26 mouse cellular contexts compared by ENCODE assay signal in genomic region chr7:135593286-135593685, GRCm38 (mm10). TPM values are rescaled to one million over a fixed set of nuclear protein-coding genes. Genes with fewer than 3 reads are reported as not detected.
DNase-seq lines count a peak whose midpoint lies in the region; ATAC-seq and TF ChIP-seq lines count a peak whose summit lies in the region.
"Had no signal": no experiment of that assay in that cellular context is flagged by ENCODE, and none has a peak within 500 bp of the region (broad histone marks: within the 10 kb centered on the region; RNA-seq: fewer than 3 reads in every experiment).

No protein-coding gene starts in this region.

- no peak for DNase-seq in layer of hippocampus, adult 2 months (ENCODE audit: low spot score in 2 of 2)
- no peak for DNase-seq in layer of hippocampus, postnatal 36 days
- DNase-seq in thymus, postnatal 14 days: peak; percentile 39
- no peak for DNase-seq in thymus, adult 2 months
- peak; percentile 56 for DNase-seq in induced T-regulatory cell, adult 2 months (ENCODE audit: low read depth)
- no peak for DNase-seq in liver, postnatal 0 days
- DNase-seq in hindbrain, embryonic 14.5 days (ENCODE audit: low spot score): no peak
- DNase-seq in ovary, postnatal 10 days (ENCODE audit: low spot score): no peak
- DNase-seq: adrenal gland, postnatal 14 days; cerebellum, adult 18-20 months; cerebellum, postnatal 14 days; gastrocnemius, postnatal 10 days; heart, postnatal 36 days; kidney, adult 9 months; kidney, postnatal 10 days; layer of hippocampus, adult 9-11 months; right cerebral cortex, postnatal 25 days had no signal

- no peaks in the 10 kb centered on the region for H3K36me3 ChIP-seq in thymus, adult 2 months (ENCODE audit: control insufficient read depth, insufficient read depth, low read length)
- no peaks in the 10 kb centered on the region for H3K36me3 ChIP-seq in liver, postnatal 0 days (replicated peaks; ENCODE audit: insufficient read depth, low read length)
- H3K36me3 ChIP-seq in hindbrain, embryonic 14.5 days (replicated peaks; ENCODE audit: control insufficient read depth, insufficient read depth): no peaks in the 10 kb centered on the region
- H3K36me3 ChIP-seq: heart, embryonic 10.5 days; hindbrain, embryonic 12.5 days; lung, embryonic 15.5 days; midbrain, embryonic 12.5 days; stomach, embryonic 15.5 days had no signal

- no peak for TF ChIP-seq POLR2A in thymus, adult 2 months (IDR thresholded peaks at IDR 0.05; ENCODE audit: control insufficient read depth, extremely low read depth, insufficient read depth, low read length, poor library complexity)

- no peak overlapping the region for H3K9ac ChIP-seq in liver, postnatal 0 days (replicated peaks)
- no peak overlapping the region for H3K9ac ChIP-seq in hindbrain, embryonic 14.5 days
- H3K9ac ChIP-seq: hindbrain, embryonic 12.5 days; lung, embryonic 15.5 days; midbrain, embryonic 12.5 days; stomach, embryonic 15.5 days had no signal

- no peak for TF ChIP-seq CTCF in layer of hippocampus, adult 2 months (conservative IDR thresholded peaks at IDR 0.05)
- TF ChIP-seq CTCF in thymus, adult 2 months (IDR thresholded peaks at IDR 0.05; ENCODE audit: borderline replicate concordance, control insufficient read depth, extremely low read depth, insufficient read depth, low read length, poor library complexity): no peak
- TF ChIP-seq CTCF in liver, postnatal 0 days (IDR thresholded peaks at IDR 0.05; ENCODE audit: low read depth): no peak

- no peaks in the 10 kb centered on the region; the same call in 1 of the 2 replicates for H3K27me3 ChIP-seq in thymus, adult 2 months (ENCODE audit: control insufficient read depth, insufficient read depth, low read length)
- no peaks in the 10 kb centered on the region for H3K27me3 ChIP-seq in liver, postnatal 0 days (ENCODE audit: insufficient read depth, low read length)
- H3K27me3 ChIP-seq in hindbrain, embryonic 14.5 days (ENCODE audit: control insufficient read depth, insufficient read depth, low read length): no peaks in the 10 kb centered on the region
- H3K27me3 ChIP-seq: hindbrain, embryonic 12.5 days; lung, embryonic 15.5 days; midbrain, embryonic 12.5 days; Patski; stomach, embryonic 15.5 days had no signal

- H3K27ac ChIP-seq in layer of hippocampus, adult 2 months: 0 out of 2 replicates have a peak overlapping the region, but pooled peaks have one; percentile 52
- H3K27ac ChIP-seq in thymus, adult 2 months (ENCODE audit: control insufficient read depth, insufficient read depth, low read length): no peak overlapping the region
- H3K27ac ChIP-seq in liver, postnatal 0 days (ENCODE audit: low read depth): peak overlapping the region; percentile 52; the same call in 1 of the 2 replicates
- H3K27ac ChIP-seq in hindbrain, embryonic 14.5 days: no peak overlapping the region
- H3K27ac ChIP-seq: heart, embryonic 10.5 days; hindbrain, embryonic 12.5 days; lung, embryonic 15.5 days; midbrain, embryonic 12.5 days; stomach, embryonic 15.5 days had no signal

- no peak overlapping the region for H3K4me3 ChIP-seq in layer of hippocampus, adult 2 months
- no peak overlapping the region for H3K4me3 ChIP-seq in thymus, adult 2 months (ENCODE audit: control insufficient read depth, insufficient read depth, low read length)
- no peak overlapping the region for H3K4me3 ChIP-seq in liver, postnatal 0 days (ENCODE audit: low read depth, low read length)
- no peak overlapping the region for H3K4me3 ChIP-seq in hindbrain, embryonic 14.5 days (replicated peaks; ENCODE audit: low read length)
- H3K4me3 ChIP-seq: erythroblast, embryonic 14.5 days; heart, embryonic 10.5 days; hindbrain, embryonic 12.5 days; lung, embryonic 15.5 days; midbrain, embryonic 12.5 days; stomach, embryonic 15.5 days had no signal

- WGBS in thymus, adult 2 months: 17% methylated on average over 5 of the region's 5 CpGs
- 39% methylated on average over 5 of the region's 5 CpGs for WGBS in liver, postnatal 0 days (ENCODE audit: insufficient replicate concordance)
- 82% methylated on average over 5 of the region's 5 CpGs for WGBS in hindbrain, embryonic 14.5 days

- no peak for TF ChIP-seq EP300 in liver, postnatal 0 days (IDR thresholded peaks at IDR 0.05; ENCODE audit: low read depth)

- ATAC-seq in liver, postnatal 0 days: no peak
- no peak for ATAC-seq in hindbrain, embryonic 14.5 days (ENCODE audit: low FRiP score)
- ATAC-seq: forebrain, embryonic 16.5 days; intestine, postnatal 0 days; Patski had no signal

- H3K9me3 ChIP-seq in liver, postnatal 0 days (ENCODE audit: low read length): no peaks in the 10 kb centered on the region
- no peaks in the 10 kb centered on the region for H3K9me3 ChIP-seq in hindbrain, embryonic 14.5 days (ENCODE audit: control insufficient read depth, low read length)
- H3K9me3 ChIP-seq: heart, embryonic 10.5 days; hindbrain, embryonic 12.5 days; lung, embryonic 15.5 days; midbrain, embryonic 12.5 days; stomach, embryonic 15.5 days had no signal

- H3K4me2 ChIP-seq in liver, postnatal 0 days (ENCODE audit: low read depth, low read length): no peak overlapping the region
- H3K4me2 ChIP-seq in hindbrain, embryonic 14.5 days (replicated peaks): no peak overlapping the region
- H3K4me2 ChIP-seq: hindbrain, embryonic 12.5 days; lung, embryonic 15.5 days; midbrain, embryonic 12.5 days; stomach, embryonic 15.5 days had no signal

- H3K4me1 ChIP-seq in thymus, adult 2 months (replicated peaks; ENCODE audit: control insufficient read depth, insufficient read depth, low read length): peaks cover 4% of the 10 kb centered on the region
- H3K4me1 ChIP-seq in liver, postnatal 0 days (ENCODE audit: insufficient read depth): peaks cover 47% of the 10 kb centered on the region
- H3K4me1 ChIP-seq in hindbrain, embryonic 14.5 days (replicated peaks; ENCODE audit: control insufficient read depth, insufficient read depth, low read length): peaks cover 10% of the 10 kb centered on the region

RNA-seq across cellular contexts. Expression of gene Ptpre, which starts 56.0 kb away (rescaled TPM):
- 10 to 100 TPM; 50.7 to 51.4 TPM for total RNA-seq in layer of hippocampus, adult 2 months (2021)
- 10 to 100 TPM; 47.0 to 53.8 TPM for total RNA-seq in layer of hippocampus, postnatal 36 days (2021)
- 19.7 and 19.9 TPM in 2 replicates for polyA plus RNA-seq in thymus, adult 2 months (2012; rRNA removed)
- 3.5 and 3.9 TPM in 2 replicates for polyA plus RNA-seq in liver, postnatal 0 days (2015; fragmentation: Nextera tagmentation; extraction: Ambion mirVana)
- 6.9 and 7.9 TPM in 2 replicates for polyA plus RNA-seq in hindbrain, embryonic 14.5 days (2014; fragmentation: Nextera tagmentation; extraction: Ambion mirVana)

Comparison
In these comparisons a context has a peak if more than half of its experiments do, and no peak if none do; other contexts are left out.
1. DNase-seq: peak in thymus, postnatal 14 days (single experiment) and induced T-regulatory cell, adult 2 months (single experiment); none in layer of hippocampus, adult 2 months (0 of 2), layer of hippocampus, postnatal 36 days (0 of 2), thymus, adult 2 months (single experiment), liver, postnatal 0 days (single experiment), hindbrain, embryonic 14.5 days (single experiment) and ovary, postnatal 10 days (single experiment).
2. H3K27ac ChIP-seq: peak in layer of hippocampus, adult 2 months (single experiment) and liver, postnatal 0 days (single experiment); none in thymus, adult 2 months (single experiment) and hindbrain, embryonic 14.5 days (single experiment).